Mouse (Mus musculus): ENCODE measurements at regions not wholly inside any gene's neighbourhood (a gene's known extent, or its start where the extent isn't known, plus 50 kb on each side); places are given as distances from the start of the nearest gene placed in this dataset.

GRCm38 (mm10) chr2:33983112-33983748, 95.5 kb upstream of the Mvb12b start:
- no peak for DNase-seq (ENCODE audit: low spot score)

- DNase-seq (ENCODE audit: low spot score) = no peak
Observed at GRCm38 (mm10) chr2:33981936-33982335, 94.2 kb upstream of the Mvb12b start.

- no peak for DNase-seq (ENCODE audit: low spot score)
Observed at GRCm38 (mm10) chr2:33981321-33981720, 93.6 kb upstream of the Mvb12b start.

- DNase-seq (ENCODE audit: low spot score) = no peak
Observed at GRCm38 (mm10) chr2:33980884-33981283, 93.1 kb upstream of the Mvb12b start.

- DNase-seq (ENCODE audit: low spot score) = no peak
Observed at GRCm38 (mm10) chr2:33979276-33979675, 91.5 kb upstream of the Mvb12b start.

- DNase-seq (ENCODE audit: low spot score) = no peak
Observed at GRCm38 (mm10) chr2:33978550-33978949, 90.8 kb upstream of the Mvb12b start.

- no peak for DNase-seq (ENCODE audit: low spot score)
Observed at GRCm38 (mm10) chr2:33977576-33978352, 90.0 kb upstream of the Mvb12b start.

- no peak for DNase-seq (ENCODE audit: low spot score)
Observed at GRCm38 (mm10) chr2:33977151-33977550, 89.4 kb upstream of the Mvb12b start.

GRCm38 (mm10) chr2:33976183-33976582, 88.4 kb upstream of the Mvb12b start:
- DNase-seq (ENCODE audit: low spot score) = no peak

- DNase-seq (ENCODE audit: low spot score) = no peak
Observed at GRCm38 (mm10) chr2:33975423-33976127, 87.8 kb upstream of the Mvb12b start.

GRCm38 (mm10) chr2:33974737-33975422, 87.1 kb upstream of the Mvb12b start:
- no peak for DNase-seq (ENCODE audit: low spot score)

GRCm38 (mm10) chr2:33974031-33974430, 86.3 kb upstream of the Mvb12b start:
- DNase-seq (ENCODE audit: low spot score) = no peak

GRCm38 (mm10) chr2:33973213-33973834, 85.6 kb upstream of the Mvb12b start:
- DNase-seq (ENCODE audit: low spot score) = peak; percentile 63

- no peak for DNase-seq (ENCODE audit: low spot score)
Observed at GRCm38 (mm10) chr2:33966984-33967421, 79.3 kb upstream of the Mvb12b start.

GRCm38 (mm10) chr2:33966389-33966983, 78.7 kb upstream of the Mvb12b start:
- DNase-seq (ENCODE audit: low spot score) = no peak

GRCm38 (mm10) chr2:33964096-33964495, 76.3 kb upstream of the Mvb12b start:
- no peak for DNase-seq (ENCODE audit: low spot score)

GRCm38 (mm10) chr2:33962355-33963037, 74.8 kb upstream of the Mvb12b start:
- DNase-seq (ENCODE audit: low spot score) = no peak

- DNase-seq (ENCODE audit: low spot score) = no peak
Observed at GRCm38 (mm10) chr2:33961566-33961965, 73.8 kb upstream of the Mvb12b start.

GRCm38 (mm10) chr2:33957754-33958153, 70.0 kb upstream of the Mvb12b start:
- DNase-seq (ENCODE audit: low spot score) = peak; percentile 10

- no peak for DNase-seq (ENCODE audit: low spot score)
Observed at GRCm38 (mm10) chr2:33944301-33944700, 56.6 kb upstream of the Mvb12b start.

Data from gastrocnemius, adult 18-20 months (tissue).